Mouse (Mus musculus): ENCODE data around the gene Fcgr3. TPM values are rescaled to one million over a fixed set of nuclear protein-coding genes. Genes with fewer than 3 reads are reported as not detected.

Gene Fcgr3
- 45.4 TPM for polyA plus RNA-seq (2014; fragmentation: Illumina TruSeq; extraction: RNeasy Lipid Tissue Mini Kit (QIAGEN cat#74804); ENCODE audit: insufficient read depth, low read depth, low replicate concordance)

GRCm38 (mm10) chr1:171064491-171065242 lies at the start of gene Fcgr3:
Fcgr3 (minus strand) TSS chr1:171064935.

GRCm38 (mm10) chr1:171113873-171114299 lies 49.2 kb upstream of the Fcgr3 start, which contains the start of gene Cfap126:
Cfap126 (plus strand) TSS chr1:171113918.

GRCm38 (mm10) chr1:171018737-171019136 lies 46.0 kb downstream of the Fcgr3 start, which contains the start of gene Fcgr4:
Fcgr4 (plus strand) TSS chr1:171018920.

Other genes starting within 250 kb of the Fcgr3 start
- gene Atf6, start 197.2 kb downstream of the Fcgr3 start, polyA plus RNA-seq (2014; fragmentation: Illumina TruSeq; extraction: RNeasy Lipid Tissue Mini Kit (QIAGEN cat#74804); ENCODE audit: insufficient read depth, low read depth, low replicate concordance): 10.6 TPM
- not detected for gene Gm26620, start 179.9 kb downstream of the Fcgr3 start, polyA plus RNA-seq (2014; fragmentation: Illumina TruSeq; extraction: RNeasy Lipid Tissue Mini Kit (QIAGEN cat#74804); ENCODE audit: insufficient read depth, low read depth, low replicate concordance)
- gene Dusp12, start 179.4 kb downstream of the Fcgr3 start, polyA plus RNA-seq (2014; fragmentation: Illumina TruSeq; extraction: RNeasy Lipid Tissue Mini Kit (QIAGEN cat#74804); ENCODE audit: insufficient read depth, low read depth, low replicate concordance): 14.9 TPM
- not detected for gene Fcrlb, start 152.0 kb downstream of the Fcgr3 start, polyA plus RNA-seq (2014; fragmentation: Illumina TruSeq; extraction: RNeasy Lipid Tissue Mini Kit (QIAGEN cat#74804); ENCODE audit: insufficient read depth, low read depth, low replicate concordance)
- gene Fcrla, start 137.4 kb downstream of the Fcgr3 start, polyA plus RNA-seq (2014; fragmentation: Illumina TruSeq; extraction: RNeasy Lipid Tissue Mini Kit (QIAGEN cat#74804); ENCODE audit: insufficient read depth, low read depth, low replicate concordance): 17.8 TPM
- 25.8 TPM for gene Fcgr2b, start 88.4 kb downstream of the Fcgr3 start, polyA plus RNA-seq (2014; fragmentation: Illumina TruSeq; extraction: RNeasy Lipid Tissue Mini Kit (QIAGEN cat#74804); ENCODE audit: insufficient read depth, low read depth, low replicate concordance)
- gene Fcgr4, start 46.0 kb downstream of the Fcgr3 start, polyA plus RNA-seq (2014; fragmentation: Illumina TruSeq; extraction: RNeasy Lipid Tissue Mini Kit (QIAGEN cat#74804); ENCODE audit: insufficient read depth, low read depth, low replicate concordance): 11.0 TPM
- 47.9 TPM for gene Cfap126, start 49.0 kb upstream of the Fcgr3 start, polyA plus RNA-seq (2014; fragmentation: Illumina TruSeq; extraction: RNeasy Lipid Tissue Mini Kit (QIAGEN cat#74804); ENCODE audit: insufficient read depth, low read depth, low replicate concordance)
- gene Sdhc, start 85.7 kb upstream of the Fcgr3 start, polyA plus RNA-seq (2014; fragmentation: Illumina TruSeq; extraction: RNeasy Lipid Tissue Mini Kit (QIAGEN cat#74804); ENCODE audit: insufficient read depth, low read depth, low replicate concordance): 105 TPM
- 6.1 TPM for gene Mpz, start 85.8 kb upstream of the Fcgr3 start, polyA plus RNA-seq (2014; fragmentation: Illumina TruSeq; extraction: RNeasy Lipid Tissue Mini Kit (QIAGEN cat#74804); ENCODE audit: insufficient read depth, low read depth, low replicate concordance)
- gene Pcp4l1, start 131.3 kb upstream of the Fcgr3 start, polyA plus RNA-seq (2014; fragmentation: Illumina TruSeq; extraction: RNeasy Lipid Tissue Mini Kit (QIAGEN cat#74804); ENCODE audit: insufficient read depth, low read depth, low replicate concordance): 93.6 TPM
- 0.08 TPM for gene Nr1i3, start 149.0 kb upstream of the Fcgr3 start, polyA plus RNA-seq (2014; fragmentation: Illumina TruSeq; extraction: RNeasy Lipid Tissue Mini Kit (QIAGEN cat#74804); ENCODE audit: insufficient read depth, low read depth, low replicate concordance)
- gene Tomm40l, start 157.6 kb upstream of the Fcgr3 start, polyA plus RNA-seq (2014; fragmentation: Illumina TruSeq; extraction: RNeasy Lipid Tissue Mini Kit (QIAGEN cat#74804); ENCODE audit: insufficient read depth, low read depth, low replicate concordance): 41.1 TPM
- 2.2 TPM for gene Apoa2, start 160.1 kb upstream of the Fcgr3 start, polyA plus RNA-seq (2014; fragmentation: Illumina TruSeq; extraction: RNeasy Lipid Tissue Mini Kit (QIAGEN cat#74804); ENCODE audit: insufficient read depth, low read depth, low replicate concordance)
- 156 TPM for gene Fcer1g, start 169.4 kb upstream of the Fcgr3 start, polyA plus RNA-seq (2014; fragmentation: Illumina TruSeq; extraction: RNeasy Lipid Tissue Mini Kit (QIAGEN cat#74804); ENCODE audit: insufficient read depth, low read depth, low replicate concordance)
- 0.31 TPM for gene Adamts4, start 185.5 kb upstream of the Fcgr3 start, polyA plus RNA-seq (2014; fragmentation: Illumina TruSeq; extraction: RNeasy Lipid Tissue Mini Kit (QIAGEN cat#74804); ENCODE audit: insufficient read depth, low read depth, low replicate concordance)
- 133 TPM for gene Ndufs2, start 186.5 kb upstream of the Fcgr3 start, polyA plus RNA-seq (2014; fragmentation: Illumina TruSeq; extraction: RNeasy Lipid Tissue Mini Kit (QIAGEN cat#74804); ENCODE audit: insufficient read depth, low read depth, low replicate concordance)
- gene B4galt3, start 205.4 kb upstream of the Fcgr3 start, polyA plus RNA-seq (2014; fragmentation: Illumina TruSeq; extraction: RNeasy Lipid Tissue Mini Kit (QIAGEN cat#74804); ENCODE audit: insufficient read depth, low read depth, low replicate concordance): 23.0 TPM
- gene Ppox, start 216.3 kb upstream of the Fcgr3 start, polyA plus RNA-seq (2014; fragmentation: Illumina TruSeq; extraction: RNeasy Lipid Tissue Mini Kit (QIAGEN cat#74804); ENCODE audit: insufficient read depth, low read depth, low replicate concordance): 20.3 TPM
- gene Usp21, start 223.1 kb upstream of the Fcgr3 start, polyA plus RNA-seq (2014; fragmentation: Illumina TruSeq; extraction: RNeasy Lipid Tissue Mini Kit (QIAGEN cat#74804); ENCODE audit: insufficient read depth, low read depth, low replicate concordance): 24.7 TPM
- gene Ufc1, start 230.1 kb upstream of the Fcgr3 start, polyA plus RNA-seq (2014; fragmentation: Illumina TruSeq; extraction: RNeasy Lipid Tissue Mini Kit (QIAGEN cat#74804); ENCODE audit: insufficient read depth, low read depth, low replicate concordance): 102 TPM

All from lung, adult 10 weeks (tissue).